Mouse (Mus musculus): ENCODE data around the gene Tas2r143.

Gene Tas2r143

DNA sequence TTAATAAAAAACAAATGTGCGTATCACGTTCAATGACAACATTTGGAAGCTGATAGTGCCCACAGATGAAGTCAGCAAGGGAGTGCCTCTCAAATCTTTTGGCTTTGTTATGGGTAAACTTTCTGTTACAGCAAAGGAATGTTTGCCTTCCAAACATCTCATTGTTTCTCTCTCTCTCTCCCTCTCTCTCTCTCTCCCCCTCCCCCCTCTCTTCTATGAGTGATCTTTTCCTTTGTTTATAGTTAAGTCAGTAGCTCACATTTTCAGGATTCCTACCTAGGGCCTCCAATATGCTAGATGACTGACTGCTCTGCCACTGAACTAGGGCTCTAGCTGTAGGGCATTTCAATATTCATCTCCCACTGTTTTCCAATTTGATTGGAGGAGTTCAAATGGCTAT is 44.5 kb downstream of the Tas2r143 start:
- ChIA-PET CTCF (interaction anchor here in 1 of 4 experiments (0.6 kb wide), 1 partner anchor 782 kb away, joined by 3 read pairs; no protein-coding TSS in a partner anchor), POLR2A (no interaction called here)

DNA sequence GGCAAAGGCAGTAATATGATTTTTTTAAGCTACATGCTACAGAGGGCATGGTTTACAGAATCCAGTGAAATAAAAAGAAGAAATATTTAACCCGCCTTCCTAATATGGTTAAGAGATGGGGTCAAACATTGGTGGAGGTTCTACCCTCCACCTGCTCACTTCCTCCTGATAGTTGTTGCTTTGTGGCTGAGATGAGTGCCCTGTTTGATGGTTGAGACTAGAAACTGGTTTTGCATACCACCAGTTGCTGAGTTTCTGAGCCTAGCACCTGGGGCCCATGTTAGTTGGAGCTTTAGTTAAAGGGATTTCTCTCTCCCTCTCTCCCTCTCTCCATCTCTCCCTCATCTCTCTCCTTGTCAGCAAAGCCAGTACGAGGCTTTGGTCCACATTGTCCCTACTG is 47.3 kb downstream of the Tas2r143 start:
- CTCF ChIA-PET: no interaction called here
- POLR2A ChIA-PET: no interaction called here
